Mouse (Mus musculus) lung, adult 18-20 months (tissue): ENCODE data around the gene Mmadhc.
A peak's percentile ranks its signal among the peaks of the same experiment; 100 is the strongest.

Experiments
- DNase-seq, 2 experiments: peaks; one replicate each; pipeline ENCODE4 v3.0.0; 2022; ENCODE audit warnings: mixed read lengths in 2 of 2

Gene Mmadhc

DNA sequence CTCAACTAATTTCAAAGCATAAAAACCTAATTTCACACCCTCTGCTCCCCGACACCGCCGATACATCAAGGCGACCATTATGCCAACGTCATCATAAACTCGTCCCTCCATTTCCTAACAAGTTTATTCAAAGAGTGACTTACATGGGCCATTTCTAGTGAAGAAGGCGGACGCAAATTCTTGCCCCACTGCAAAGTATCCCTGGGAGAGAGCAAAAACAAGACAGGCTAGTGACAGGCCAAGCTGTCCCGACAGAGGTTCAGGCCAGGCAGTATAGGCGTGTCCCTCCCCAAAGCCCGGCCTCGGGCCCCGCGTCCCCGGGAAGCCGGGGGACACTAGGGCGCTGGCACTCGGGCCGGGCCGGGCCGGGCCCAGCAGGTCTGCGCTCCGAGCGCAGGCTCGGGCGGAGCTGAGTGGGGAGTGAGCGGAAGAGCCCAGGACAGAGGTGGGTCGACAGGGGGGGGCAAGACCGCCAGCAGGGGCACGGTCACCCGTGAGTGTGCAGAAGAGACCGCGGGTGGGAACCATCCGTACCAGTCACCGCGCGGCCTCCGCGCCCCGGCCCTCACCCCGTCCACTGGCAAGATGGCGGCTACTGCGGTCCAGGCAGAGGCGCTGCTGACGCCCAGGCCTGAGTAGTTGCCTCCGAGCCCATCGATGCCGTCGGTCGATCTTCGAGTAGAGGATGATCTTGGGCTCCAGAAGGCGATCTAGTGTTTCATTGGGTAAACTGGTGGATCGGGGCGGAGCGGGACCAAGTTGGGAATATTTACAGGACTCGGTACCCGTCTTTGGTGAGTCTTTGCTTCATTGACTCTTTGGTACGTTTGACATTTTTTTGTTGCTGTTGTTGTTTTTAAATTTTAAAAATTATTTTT is at the start of gene Mmadhc:
TSS of gene Mmadhc (minus strand) at position 693 of the 878 bp plus-strand sequence.
- DNase-seq = peak; percentile 94 to 95

DNA sequence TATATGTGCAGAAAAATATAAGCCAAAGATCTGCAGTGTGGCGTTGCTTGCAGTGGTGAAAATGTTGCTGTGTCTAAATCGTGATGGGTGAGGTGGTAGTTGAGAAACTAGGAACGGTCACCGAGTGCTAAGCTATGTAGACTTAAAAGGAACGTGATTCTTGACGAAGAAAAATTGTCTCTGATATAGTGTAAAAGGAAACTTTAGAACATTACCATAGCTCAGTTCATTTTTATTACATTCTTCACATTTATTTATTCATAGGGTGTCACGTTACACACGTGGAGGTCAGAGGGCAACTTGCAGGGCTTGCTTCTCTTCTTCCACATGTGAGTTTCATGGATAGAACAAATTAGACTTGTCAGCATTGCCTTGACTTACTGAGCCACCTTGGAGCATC is 47.0 kb upstream of the Mmadhc start:
- DNase-seq = no peak

GRCm38 (mm10) chr2:50339061-50339460 is 42.5 kb upstream of the Mmadhc start:
- no peak for DNase-seq

- no peak for DNase-seq
These were observed 41.0 kb upstream of the Mmadhc start for GRCm38 (mm10) chr2:50337596-50337995.

DNA sequence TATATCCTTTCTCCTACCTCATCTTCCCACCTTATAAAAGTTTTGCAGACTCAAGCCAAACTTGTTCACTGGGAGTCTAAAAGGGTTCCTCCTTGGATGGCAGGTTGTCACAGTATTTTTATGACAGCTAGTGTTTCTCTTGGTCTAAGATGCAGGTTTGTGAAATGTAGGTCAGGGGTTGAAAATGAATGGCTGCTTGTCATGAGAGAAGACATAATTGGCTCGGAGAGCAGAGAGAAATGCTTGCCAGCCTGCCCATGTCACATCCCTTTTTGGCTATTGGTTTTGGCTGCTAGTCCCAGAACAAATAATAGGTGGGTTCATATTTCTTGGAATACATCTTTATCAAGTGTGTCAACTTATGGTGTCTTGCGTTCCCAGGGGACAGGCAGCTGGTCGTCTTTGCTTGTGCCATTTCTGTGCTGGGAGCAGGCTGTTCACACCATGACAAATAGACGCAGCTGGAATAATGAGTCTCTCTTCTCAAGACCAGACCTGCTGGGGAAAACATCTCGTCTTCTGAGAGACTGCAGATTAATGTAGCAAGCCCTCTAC is 35.2 kb upstream of the Mmadhc start:
- DNase-seq = no peak

- no peak for DNase-seq
These were observed 31.6 kb upstream of the Mmadhc start for GRCm38 (mm10) chr2:50328181-50328580.

- no peak for DNase-seq
These were observed 28.2 kb upstream of the Mmadhc start for GRCm38 (mm10) chr2:50324799-50325198.

- DNase-seq = peak in 1 of 2 experiments; percentile 39
These were observed 10.2 kb upstream of the Mmadhc start for GRCm38 (mm10) chr2:50306663-50307320.

- DNase-seq = no peak
These were observed 8.4 kb upstream of the Mmadhc start for GRCm38 (mm10) chr2:50304824-50305577.

DNA sequence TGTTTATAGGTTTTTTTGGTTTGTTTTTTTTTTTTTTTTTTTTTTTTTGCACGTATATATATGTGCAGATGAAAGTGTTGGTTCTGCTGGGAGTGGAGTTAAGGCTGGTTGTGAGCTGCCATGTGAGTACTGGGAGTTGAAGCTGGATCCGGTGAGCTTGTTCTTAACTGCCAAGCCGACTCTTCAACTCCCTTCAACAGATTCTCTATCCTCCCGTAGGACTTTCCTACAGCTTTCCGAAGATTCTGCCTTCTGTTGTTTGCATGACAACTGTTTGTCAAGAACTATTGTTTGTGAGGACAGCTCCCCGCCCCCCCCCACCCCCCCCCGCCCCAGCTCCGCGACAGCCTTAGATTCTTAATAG is 368 bp upstream of the Mmadhc start:
- DNase-seq = no peak

- DNase-seq = no peak
These were observed 1.0 kb downstream of the Mmadhc start for GRCm38 (mm10) chr2:50295562-50295961.

DNA sequence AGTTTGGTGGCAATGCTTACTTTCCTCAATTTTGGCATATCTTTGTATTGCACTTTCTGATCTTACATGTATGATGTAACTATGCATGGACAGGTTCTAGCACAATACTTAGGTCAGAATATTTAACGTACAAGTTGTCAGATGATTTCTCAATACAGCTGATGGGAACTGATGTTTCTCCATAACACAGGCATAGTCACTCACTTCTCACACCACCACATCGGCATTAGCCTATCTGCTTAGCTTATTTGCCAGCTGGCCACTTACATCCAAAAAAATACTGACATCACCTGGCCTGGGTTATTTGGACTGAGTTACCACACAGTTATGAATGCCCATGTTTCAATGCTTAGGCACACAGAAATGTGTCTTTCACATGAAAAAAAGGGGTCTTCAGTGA is 2.5 kb downstream of the Mmadhc start:
- no peak for DNase-seq

DNA sequence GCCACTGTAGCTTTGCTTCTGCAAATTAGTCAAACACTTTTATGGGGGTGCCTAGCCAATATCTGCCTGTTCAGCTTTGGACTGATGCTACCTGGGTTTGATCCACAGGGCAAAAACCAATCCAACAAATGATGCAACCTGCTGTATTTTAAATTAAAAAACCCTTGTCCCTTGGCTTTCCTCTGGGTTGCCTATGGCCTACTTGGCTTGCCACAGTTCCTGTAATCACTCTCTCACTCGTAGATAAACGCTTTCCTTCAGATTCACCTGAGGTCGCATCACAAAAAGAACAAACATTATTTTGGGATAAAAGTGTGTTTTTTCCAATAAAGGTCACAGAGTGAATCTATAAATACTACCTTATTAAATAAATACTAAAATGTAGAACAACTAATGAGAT is 3.0 kb downstream of the Mmadhc start:
- DNase-seq = no peak

GRCm38 (mm10) chr2:50291901-50292300 is 4.7 kb downstream of the Mmadhc start:
- no peak for DNase-seq

- no peak for DNase-seq
These were observed 5.8 kb downstream of the Mmadhc start for GRCm38 (mm10) chr2:50290754-50291153.

- DNase-seq = no peak
These were observed 11.8 kb downstream of the Mmadhc start for GRCm38 (mm10) chr2:50284781-50285180.

GRCm38 (mm10) chr2:50284040-50284439 is 12.6 kb downstream of the Mmadhc start:
- no peak for DNase-seq

- DNase-seq = no peak
These were observed 19.9 kb downstream of the Mmadhc start for GRCm38 (mm10) chr2:50276715-50277114.

GRCm38 (mm10) chr2:50273415-50273814 is 23.2 kb downstream of the Mmadhc start:
- DNase-seq = no peak

DNA sequence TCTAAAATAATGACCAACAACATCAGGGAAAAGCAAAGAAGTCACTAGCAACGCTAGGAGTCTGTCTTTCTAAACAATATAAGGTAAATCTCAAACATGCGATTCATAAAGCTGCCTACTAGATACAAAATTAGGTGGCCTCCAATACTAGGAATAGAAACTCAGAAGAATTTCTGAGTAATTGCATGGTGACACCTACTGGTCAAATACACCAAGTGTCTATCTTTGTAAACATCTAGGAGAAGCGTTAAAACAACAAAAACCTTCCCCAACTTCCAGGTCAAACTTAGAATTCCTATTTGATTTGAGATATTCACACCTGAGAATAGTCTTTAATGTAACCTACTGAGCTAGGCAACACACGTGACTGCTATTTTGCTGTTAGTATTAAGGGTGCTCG is 24.4 kb downstream of the Mmadhc start:
- DNase-seq = no peak

GRCm38 (mm10) chr2:50268514-50268913 is 28.1 kb downstream of the Mmadhc start:
- DNase-seq = no peak

DNA sequence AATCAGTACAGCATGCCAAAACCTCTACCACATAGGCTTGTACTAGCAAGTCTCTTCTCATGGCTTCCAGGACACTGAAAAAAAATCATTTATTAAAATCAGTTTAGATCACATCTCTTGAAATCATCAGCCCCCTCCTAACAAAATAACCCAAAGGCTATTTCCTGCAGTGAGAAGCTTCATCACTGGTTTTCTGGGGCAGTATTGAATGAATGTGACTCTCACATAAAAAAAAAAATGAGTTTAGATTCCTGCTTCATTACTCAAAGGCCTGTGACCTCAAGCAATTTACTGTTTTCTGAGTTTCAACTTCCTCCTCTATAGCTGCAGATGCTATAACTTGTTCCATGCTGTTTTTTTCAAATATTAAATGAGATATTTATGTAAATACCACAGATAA is 29.6 kb downstream of the Mmadhc start:
- no peak for DNase-seq

GRCm38 (mm10) chr2:50265215-50265785 is 31.3 kb downstream of the Mmadhc start:
- no peak for DNase-seq
